Mouse (Mus musculus): ENCODE measurements around the gene Rgs6. TPM values are rescaled to one million over a fixed set of nuclear protein-coding genes. Genes with fewer than 3 reads are reported as not detected.

Rgs6 gene
- total RNA-seq, 2 experiments from 2014 or later, result 2.6 to 2.8 TPM

DNA sequence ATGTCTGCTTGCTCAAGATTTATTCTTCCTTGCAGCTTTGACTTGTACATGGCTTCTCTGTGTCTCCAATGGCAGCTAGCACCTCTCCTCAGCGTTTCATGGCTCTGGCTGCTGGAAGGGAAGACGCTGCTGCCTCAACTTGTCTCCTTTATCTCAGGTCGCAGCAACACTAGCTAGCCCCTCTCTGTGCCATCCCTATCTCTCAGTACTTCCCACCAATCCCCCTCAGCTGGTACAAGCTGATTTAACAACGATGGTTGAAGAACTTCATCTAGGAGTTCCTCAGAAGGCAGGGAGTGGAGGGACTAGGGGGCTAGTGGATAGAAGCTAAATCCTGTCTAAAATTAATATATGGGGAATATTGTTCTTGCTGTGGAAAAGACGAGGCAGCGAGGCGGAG, 503.9 kb downstream of the Rgs6 start:
- no peak for DNase-seq

DNA sequence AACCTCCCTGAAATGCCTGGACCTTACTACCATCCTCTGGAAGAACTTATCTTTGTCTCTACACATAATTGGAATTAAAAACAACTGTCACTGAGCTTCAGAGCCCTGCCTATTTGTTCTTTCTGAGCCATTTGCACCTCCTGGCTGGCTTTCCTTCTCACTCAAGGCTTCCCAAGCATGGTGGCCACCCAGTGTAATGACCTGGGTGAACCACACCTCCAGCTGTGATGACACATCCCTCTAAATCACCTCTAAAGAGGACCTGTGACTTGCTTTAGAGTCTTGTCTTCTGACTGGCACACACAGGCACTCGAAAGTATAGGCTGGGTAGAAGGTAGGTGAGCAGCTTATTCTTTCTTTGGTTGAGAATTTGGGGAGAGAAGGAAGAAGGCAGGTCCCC, 509.7 kb downstream of the Rgs6 start:
- no peak for DNase-seq

- no peak for DNase-seq
These were observed 510.7 kb downstream of the Rgs6 start for GRCm38 (mm10) chr12:83098646-83099371.

DNA sequence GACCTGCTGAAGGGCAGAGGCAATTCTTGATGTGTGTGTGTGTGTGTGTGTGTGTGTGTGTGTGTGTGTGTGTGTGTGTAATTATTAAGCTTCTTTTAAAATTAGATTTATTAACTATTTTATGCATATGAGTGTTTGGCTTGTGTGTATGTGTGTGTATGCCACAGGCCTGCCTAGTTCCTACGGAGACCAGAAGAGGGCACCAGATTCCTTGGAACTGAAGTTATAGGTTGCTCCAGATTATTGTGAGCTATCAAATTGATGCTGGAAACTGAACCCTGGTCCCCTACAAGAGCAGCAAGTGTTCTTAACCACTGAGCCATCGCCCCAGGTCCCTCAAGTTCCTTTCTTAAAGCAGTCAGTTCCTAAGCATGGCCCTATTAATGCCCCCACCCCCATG, 511.8 kb downstream of the Rgs6 start:
- no peak for DNase-seq

GRCm38 (mm10) chr12:83100413-83100812, 512.3 kb downstream of the Rgs6 start:
- peak; percentile 55 for DNase-seq

DNA sequence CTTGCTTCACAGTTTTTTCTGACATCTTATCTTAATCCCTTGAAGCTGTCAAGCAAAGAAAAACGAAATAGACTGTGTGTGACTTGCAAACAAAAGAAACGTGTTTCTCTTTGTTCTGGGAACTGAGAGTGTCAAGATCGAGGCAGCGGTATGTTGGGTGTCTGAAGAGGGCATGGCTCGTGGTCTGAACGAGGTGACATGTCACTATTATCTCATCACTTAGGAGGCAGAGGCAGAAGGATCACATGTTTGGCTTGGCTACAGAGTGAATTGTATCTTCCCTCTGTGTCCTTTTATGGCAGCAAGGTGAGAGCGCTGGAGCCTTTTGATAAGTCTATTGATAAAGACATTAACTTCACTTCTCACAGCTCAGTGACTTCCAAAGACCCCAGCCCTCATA, 512.8 kb downstream of the Rgs6 start:
- DNase-seq, result no peak

DNA sequence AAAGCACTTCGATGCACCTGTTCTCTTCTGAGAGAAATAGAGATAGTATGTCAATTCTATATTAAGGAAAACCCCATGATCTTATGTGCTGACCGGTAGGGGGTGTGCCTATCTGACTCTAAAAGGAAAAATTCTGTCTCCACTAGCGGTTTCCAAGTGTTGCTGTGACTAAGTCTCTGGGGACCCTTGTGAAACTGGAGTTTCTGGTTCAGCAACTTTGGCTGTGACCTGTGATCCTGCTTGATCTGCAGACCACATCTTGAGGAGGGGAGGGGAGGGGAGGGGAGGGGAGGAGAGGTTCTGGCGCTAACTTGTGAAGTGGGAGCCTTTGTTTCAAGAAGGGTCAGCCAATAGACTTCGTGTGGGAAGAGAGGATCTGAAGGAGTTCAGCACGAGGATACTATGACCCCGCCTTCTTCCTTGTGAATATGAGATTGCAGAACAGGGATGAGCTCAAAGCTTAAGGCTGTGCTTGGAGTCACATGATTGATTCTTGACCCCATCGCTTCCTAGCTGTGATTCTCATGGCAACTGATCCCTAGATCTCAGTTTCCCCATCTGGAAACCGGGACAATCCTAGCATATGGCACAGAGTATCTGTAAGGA, 517.5 kb downstream of the Rgs6 start:
- no peak for DNase-seq

- no peak for DNase-seq
These were observed 518.0 kb downstream of the Rgs6 start for GRCm38 (mm10) chr12:83106120-83106517.

DNA sequence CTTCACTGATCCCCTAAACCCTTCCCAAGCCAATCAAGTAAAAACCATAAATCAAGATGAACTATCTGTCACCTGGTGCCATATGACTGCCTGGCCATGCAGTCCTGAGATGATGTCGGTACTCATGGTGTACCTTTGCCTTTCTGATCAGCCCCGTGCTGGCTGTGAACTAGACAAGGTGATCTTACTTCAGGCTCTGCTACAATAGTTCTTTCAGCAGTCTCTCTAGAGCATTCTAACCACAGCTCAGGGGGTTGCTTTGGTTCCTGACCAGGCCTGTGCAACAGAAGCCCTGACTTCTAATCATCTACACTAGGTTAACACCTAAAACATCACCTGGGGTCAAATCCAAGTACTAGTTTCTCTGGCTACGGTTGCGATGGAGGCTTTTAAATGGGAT, 521.4 kb downstream of the Rgs6 start:
- no peak for DNase-seq

DNA sequence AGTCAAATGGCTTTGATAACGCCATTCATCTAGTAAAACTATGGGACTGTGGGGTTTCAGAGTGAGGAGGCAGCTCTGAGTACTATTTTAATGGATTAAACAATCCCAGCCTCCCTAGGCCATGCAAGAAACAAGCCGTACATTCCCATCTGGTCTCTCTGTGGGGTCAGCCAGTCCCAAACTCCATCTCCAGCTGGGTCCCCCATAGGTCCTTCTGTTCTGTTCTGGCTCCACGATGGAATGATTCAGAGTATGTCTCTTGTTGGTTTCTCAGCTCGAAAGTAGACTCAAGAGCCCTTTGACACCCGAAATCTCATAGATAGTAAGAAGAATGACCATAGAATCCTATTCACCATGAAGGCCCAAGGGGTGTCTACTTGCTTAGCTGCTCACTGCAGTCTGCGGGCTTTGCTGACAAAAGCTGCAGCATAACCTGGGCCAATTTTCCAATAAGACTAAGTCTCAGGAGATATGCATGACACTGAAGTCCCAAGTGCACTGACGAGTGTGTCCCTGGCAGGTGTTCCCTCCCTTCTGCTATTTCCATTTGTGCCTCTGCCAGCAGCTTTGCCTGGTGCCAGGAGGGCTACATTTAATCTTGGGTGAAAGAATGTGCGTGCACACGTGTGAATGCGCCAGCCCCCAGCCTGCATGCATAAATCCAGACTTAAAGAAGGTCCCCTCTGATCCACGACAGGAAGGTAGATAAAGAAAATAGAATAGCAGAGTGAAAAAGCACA, 522.0 kb downstream of the Rgs6 start:
- no peak for DNase-seq

DNA sequence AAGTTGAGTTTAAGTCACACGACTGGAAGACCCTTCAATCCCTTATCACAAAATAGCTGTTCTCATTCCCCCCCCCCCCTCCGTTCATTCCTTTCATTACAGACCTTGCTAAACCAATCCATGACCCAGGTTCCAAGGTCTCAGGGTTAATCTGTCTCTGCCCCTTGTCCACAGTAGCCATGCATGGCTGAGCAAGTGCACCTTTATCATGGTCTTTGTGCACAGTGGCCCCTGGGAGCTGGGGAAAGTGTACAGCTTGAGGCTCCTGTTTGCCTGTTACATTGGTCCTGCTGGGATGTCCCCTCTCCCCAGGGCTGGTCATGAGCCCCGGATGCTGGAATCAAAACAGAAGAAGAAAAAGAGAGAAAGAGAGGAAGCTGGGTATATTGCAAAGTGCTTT, 522.6 kb downstream of the Rgs6 start:
- DNase-seq, result no peak

- DNase-seq, result no peak
These were observed 524.2 kb downstream of the Rgs6 start for GRCm38 (mm10) chr12:83112283-83112682.

DNA sequence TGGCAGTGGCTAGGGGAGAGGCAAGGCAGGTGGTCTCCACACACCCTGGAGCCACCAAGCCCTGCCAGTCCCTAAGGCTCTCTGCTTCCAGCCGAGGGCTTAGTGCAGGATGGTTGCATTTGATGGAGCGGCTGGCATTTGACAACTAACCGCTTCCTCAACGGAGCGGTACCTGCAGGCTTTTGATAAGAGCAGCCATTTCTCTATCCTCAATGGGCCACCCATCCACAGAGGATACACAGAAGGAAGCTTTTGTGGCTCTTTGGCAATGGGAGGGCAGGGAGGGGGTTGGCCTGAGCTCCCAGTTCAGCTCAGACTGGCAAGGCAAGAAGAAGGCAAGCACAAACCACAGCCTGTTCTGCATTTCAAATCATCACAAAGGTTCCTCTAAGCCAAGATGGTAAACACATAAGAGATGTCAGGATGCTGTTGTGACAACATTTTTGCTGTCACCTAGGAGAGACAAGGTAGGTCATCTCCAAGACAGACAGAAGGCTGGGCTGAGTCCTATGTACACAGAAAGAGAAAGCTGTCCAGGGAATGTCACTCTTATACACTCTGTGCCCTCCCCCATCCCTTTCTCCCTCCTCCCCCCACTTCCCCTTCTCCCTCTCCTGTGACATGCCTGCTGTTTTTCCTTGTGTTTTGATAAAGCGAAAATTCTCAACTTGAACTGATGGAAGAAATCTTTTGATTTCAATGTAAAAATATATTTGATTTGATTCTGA, 525.0 kb downstream of the Rgs6 start:
- DNase-seq, result no peak

DNA sequence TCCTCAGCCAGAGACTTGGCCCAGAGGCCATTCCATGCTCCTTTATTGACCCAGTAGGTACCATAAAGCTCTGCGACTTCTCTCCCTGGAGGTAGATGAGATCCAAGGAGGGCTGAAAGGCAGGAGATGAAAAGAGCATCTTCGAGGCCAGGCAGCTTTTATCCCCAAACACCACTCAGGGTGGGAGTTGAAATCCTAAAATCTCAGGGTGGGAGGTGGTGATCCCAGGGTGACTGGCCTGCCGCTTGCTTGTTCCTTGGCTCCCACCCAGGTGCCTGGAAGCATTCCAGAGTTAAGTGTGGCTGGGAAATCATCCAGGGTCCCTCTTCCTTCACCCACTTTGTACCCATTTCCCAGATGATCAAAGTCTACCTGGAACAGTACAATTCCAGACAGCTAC, 525.9 kb downstream of the Rgs6 start:
- DNase-seq, result no peak

- DNase-seq, result peak; percentile 74
These were observed 526.4 kb downstream of the Rgs6 start for GRCm38 (mm10) chr12:83114396-83115053.

DNA sequence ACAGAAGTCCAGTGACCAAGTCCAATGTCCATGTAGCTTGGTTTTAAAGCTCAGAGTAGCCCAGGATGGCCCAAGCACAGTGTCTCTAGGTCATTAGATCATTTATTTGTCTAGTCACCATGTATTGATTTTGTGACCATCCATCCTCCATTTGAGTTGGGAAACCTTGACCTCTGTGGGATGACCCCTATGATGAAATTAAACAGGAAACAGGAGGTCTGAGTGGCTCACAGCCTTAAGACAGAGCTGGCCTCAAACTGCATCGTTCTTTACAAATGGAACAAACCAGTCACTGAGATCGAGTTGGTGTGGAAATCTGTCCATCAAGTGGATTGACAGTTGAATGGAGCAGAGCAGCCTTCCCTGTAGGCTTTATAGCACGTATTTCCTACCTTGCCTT, 536.0 kb downstream of the Rgs6 start:
- DNase-seq, result no peak

DNA sequence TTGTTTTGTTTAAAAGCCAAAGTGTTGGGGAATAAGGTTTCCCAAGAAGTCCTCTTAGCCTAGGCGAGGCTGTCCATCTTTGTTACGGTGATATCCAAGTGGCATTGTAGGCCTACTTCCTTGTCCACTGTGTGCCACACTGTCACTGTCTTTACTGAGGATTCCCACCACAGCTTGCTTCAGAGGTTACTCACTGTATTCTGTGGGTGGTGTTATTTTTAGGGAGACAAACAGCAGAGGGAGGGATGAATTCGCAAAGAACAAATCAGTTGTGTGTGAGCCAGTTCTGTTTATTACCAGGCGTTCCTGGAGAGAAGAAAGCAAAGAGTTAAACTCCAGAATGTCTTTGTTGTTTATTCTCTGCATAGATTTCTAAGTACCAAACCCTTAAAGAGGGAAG, 537.2 kb downstream of the Rgs6 start:
- no peak for DNase-seq

GRCm38 (mm10) chr12:83126923-83127322, 538.8 kb downstream of the Rgs6 start:
- DNase-seq, result no peak

DNA sequence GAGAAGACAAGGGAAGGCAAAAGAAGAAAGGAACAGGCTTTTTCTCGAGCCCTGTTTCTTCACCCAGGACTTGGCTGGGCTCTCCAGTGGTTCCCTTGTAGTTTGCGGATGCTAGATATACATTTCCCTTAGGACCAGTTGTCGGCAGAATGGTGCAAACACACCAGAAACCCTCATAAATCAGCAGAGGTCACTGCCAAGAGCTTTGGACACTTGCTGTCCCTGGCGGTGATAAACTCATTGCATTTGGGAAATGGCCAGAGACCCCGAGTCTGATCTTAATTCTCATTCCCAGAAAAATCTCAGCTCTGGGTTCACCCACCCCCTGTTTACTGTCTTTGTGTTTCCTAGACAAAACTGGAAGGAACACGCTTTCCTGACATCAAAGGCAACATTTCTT, 539.9 kb downstream of the Rgs6 start:
- no peak for DNase-seq

GRCm38 (mm10) chr12:83128606-83129005, 540.5 kb downstream of the Rgs6 start:
- DNase-seq, result no peak

DNA sequence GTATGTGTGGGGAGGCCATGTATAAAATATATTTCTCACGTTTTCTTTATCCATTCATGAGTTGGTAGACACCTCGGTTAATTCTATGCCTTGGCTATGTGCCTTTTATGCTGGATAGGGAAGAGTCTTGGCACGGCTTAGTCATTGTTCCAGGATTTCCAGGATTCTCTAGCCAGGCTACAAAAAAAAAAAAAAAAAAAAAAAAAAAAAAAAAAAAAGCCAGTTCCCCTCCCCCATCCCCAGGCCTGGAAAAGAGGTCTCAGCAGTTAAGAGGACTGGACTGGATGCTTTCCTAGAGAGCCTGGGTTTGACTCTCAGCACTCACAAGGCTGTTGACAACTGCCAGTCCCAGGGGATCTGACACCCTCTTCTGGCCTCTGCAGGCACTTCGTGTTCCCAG, 543.3 kb downstream of the Rgs6 start:
- DNase-seq, result no peak

GRCm38 (mm10) chr12:83133827-83134226, 545.7 kb downstream of the Rgs6 start:
- DNase-seq, result peak; percentile 57

All from gastrocnemius, postnatal 10 days (tissue).